Mouse (Mus musculus) testis, adult 2 months (tissue): ENCODE measurements around the gene Prnd. TPM values are rescaled to one million over a fixed set of nuclear protein-coding genes. Genes with fewer than 3 reads are reported as not detected.

ENCODE experiments used
- H3K27ac ChIP-seq: fragments of 200-500 bp; 2 replicates; pipeline ENCODE4 v1.5.1; 2012; ENCODE audit warnings: low read depth, low read length; ENCODE audit not compliant: control insufficient read depth, insufficient read depth
- H3K27me3 ChIP-seq: fragments of 200-500 bp; 2 replicates; pipeline ENCODE4 v1.6.1; 2012; ENCODE audit warnings: mild to moderate bottlenecking, low read length, moderate library complexity; ENCODE audit not compliant: control insufficient read depth, insufficient read depth
- H3K36me3 ChIP-seq: fragments of 200-500 bp; 2 replicates; pipeline ENCODE4 v1.6.1; 2012; ENCODE audit warnings: mild to moderate bottlenecking, low read length; ENCODE audit not compliant: control insufficient read depth, insufficient read depth
- H3K4me1 ChIP-seq: fragments of 200-500 bp; 2 replicates; pipeline ENCODE4 v1.6.1; 2012; ENCODE audit warnings: low read length; ENCODE audit not compliant: control insufficient read depth, insufficient read depth
- H3K4me3 ChIP-seq: fragments of 200-500 bp; 2 replicates; pipeline ENCODE4 v1.5.1; 2012; ENCODE audit warnings: low read depth, mild to moderate bottlenecking, low read length, moderate library complexity, mixed read lengths; ENCODE audit not compliant: control insufficient read depth
- CTCF ChIP-seq: fragments of 200-500 bp; IDR thresholded peaks from 2 replicates; pipeline ENCODE4 v1.5.1; 2012; ENCODE audit warnings: low read depth, mild to moderate bottlenecking, inconsistent platforms, low read length, moderate library complexity; ENCODE audit not compliant: control insufficient read depth, insufficient read depth, insufficient replicate concordance
- POLR2A ChIP-seq: fragments of 200-500 bp; IDR thresholded peaks from 2 replicates; pipeline ENCODE4 v1.6.1; 2012; ENCODE audit warnings: low read depth, mild to moderate bottlenecking, inconsistent platforms, low read length, moderate library complexity; ENCODE audit not compliant: control insufficient read depth
- polyA plus RNA-seq: library from polyadenylated mRNA; depleted of rRNA; stranded (reverse); fragments of >200 nt; gene quantifications from 2 replicates; pipeline ENCODE4 v1.2.3, GENCODE M21; 2012

Prnd gene
- polyA plus RNA-seq, 1 experiment, result 107 TPM

DNA sequence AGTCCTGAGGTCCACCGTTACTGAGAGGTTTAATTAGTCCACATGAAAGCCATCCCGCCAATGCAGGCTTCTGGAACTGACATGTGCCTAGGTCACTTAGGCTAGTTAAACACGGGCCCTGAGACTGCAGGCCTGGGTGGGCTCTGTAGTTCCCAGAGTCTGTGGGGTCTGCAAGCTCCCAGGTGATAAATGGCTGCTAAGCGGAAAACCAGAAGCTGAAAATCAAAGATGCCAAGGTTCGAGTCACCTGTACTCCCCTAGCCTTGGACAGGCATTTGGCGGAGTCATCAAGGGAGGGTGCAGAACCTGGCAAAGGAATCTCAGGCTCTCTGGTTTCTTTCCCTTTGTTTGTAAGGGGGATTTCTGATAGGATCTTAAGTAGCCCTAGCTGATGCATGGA is 9.2 kb upstream of the Prnd start:
- H3K4me1 ChIP-seq, result no peaks in the 10 kb centered on the region
- no peaks in the 10 kb centered on the region for H3K27me3 ChIP-seq
- TF ChIP-seq POLR2A, result no peak
- no peak for TF ChIP-seq CTCF
- H3K36me3 ChIP-seq, result no peaks in the 10 kb centered on the region
- H3K27ac ChIP-seq, result no peak overlapping the region
- H3K4me3 ChIP-seq, result no peak overlapping the region

DNA sequence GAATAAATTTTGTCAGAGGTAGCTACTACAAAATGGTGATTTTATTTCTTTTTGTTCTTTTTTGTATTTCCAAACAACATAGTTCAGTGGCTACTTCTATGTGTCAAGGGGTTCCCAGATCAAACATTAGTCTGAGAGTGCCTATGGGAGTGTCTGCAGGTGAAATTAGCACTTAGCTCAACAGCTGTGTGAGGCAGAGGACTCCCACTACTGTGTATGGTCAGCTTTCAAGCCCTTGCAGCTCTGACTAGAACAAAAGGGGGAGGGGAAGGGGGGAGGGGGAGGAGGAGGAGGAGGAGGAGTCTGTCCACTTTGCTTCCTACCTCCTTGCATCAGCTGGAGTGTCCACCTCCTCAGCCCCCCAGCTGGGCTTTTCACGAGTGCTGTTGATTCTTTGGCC is 6.3 kb upstream of the Prnd start:
- no peak for TF ChIP-seq POLR2A
- TF ChIP-seq CTCF, result no peak
- H3K27ac ChIP-seq, result no peak overlapping the region
- no peaks in the 10 kb centered on the region for H3K4me1 ChIP-seq
- no peaks in the 10 kb centered on the region for H3K36me3 ChIP-seq
- no peaks in the 10 kb centered on the region for H3K27me3 ChIP-seq
- H3K4me3 ChIP-seq, result no peak overlapping the region

DNA sequence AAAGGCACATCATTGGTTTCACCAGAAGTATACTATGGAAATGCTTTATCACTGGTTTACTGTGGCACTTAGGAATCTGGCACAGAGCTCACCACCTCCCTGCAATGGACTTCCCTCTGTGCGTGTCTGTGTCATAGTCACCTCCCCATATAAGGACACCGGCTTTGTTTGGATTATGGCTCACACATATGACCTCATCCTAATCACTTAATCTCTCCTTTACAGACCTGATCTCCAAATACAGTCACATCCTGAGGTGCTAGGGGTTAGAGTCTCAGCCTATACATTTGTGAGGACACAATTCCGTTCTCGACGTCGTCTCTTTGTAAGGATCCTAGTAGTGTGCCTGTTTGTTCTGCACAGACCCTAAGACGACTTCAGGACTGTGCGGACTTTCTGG is 5.4 kb upstream of the Prnd start:
- TF ChIP-seq POLR2A (no peak), CTCF (no peak)
- H3K4me3 ChIP-seq, result no peak overlapping the region
- no peaks in the 10 kb centered on the region for H3K36me3 ChIP-seq
- peaks cover 2% of the 10 kb centered on the region; the same call in 1 of the 2 replicates for H3K4me1 ChIP-seq
- H3K27ac ChIP-seq, result no peak overlapping the region
- H3K27me3 ChIP-seq, result no peaks in the 10 kb centered on the region

DNA sequence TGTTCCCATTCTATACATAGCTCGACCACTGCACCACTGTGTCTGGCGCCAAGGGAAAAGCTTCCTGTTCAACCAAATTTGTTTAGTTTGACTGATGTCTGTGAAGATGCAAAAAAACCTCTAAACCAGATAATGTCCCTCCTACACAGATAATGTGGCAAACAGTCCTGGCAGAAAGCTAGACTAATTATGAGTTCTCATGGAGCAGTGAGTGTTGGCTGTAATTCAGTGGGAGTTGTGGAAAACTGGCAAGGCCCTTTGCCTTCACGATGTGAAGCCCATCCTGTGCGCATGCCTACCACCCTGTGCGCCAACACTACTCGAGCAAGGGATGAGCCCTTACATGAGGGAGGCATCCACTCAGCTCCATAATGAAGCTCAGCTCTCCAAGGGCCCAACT is 4.9 kb upstream of the Prnd start:
- Histone ChIP-seq H3K27ac (no peak overlapping the region), H3K36me3 (no peaks in the 10 kb centered on the region), H3K4me1 (peaks cover 7% of the 10 kb centered on the region), H3K27me3 (no peaks in the 10 kb centered on the region), H3K4me3 (no peak overlapping the region)
- TF ChIP-seq CTCF (no peak), POLR2A (no peak)

DNA sequence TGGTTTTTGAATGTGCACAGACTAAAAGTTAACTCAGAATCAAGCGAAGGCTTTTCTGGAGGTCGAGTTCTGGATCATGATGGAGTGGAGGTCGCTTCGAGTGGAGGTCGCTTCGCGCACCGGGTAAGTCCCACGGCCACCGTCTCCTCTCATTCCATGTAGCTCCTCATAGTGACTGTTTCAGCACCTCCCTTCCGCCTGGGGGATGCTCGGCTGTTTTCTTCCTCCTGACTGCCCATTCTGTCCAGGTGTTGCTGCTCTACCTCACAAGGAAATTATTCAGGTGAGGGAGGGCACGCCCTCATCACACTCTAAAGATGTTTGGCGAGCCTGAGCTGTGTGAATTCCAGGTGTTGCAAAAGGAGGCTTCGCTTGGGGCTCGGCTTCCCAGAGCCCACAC is 4.3 kb upstream of the Prnd start:
- no peaks in the 10 kb centered on the region for H3K27me3 ChIP-seq
- no peak for TF ChIP-seq POLR2A
- no peak for TF ChIP-seq CTCF
- no peak overlapping the region for H3K27ac ChIP-seq
- peaks cover 7% of the 10 kb centered on the region for H3K4me1 ChIP-seq
- no peak overlapping the region for H3K4me3 ChIP-seq
- H3K36me3 ChIP-seq, result no peaks in the 10 kb centered on the region

DNA sequence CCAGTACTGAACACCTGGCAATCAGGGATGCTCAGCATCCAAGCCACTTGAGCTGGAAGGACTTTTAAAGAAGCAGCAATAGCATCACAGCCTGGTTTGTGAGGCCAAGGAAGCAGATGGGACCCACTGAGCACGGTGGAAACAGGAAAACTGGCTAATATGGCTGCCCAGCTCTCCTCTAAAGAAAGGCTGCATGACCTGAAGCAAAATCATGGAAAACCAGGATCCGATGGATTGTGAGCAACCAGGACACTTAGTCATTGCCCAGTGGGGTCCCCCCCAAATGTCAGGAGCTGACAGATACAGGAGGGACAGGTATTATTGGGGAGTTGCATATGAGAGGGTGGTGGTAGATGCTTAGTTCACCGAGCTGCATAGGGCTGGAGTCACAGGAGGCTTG is 2.5 kb upstream of the Prnd start:
- H3K27ac ChIP-seq, result no peak overlapping the region
- no peak overlapping the region for H3K4me3 ChIP-seq
- H3K4me1 ChIP-seq, result peaks cover 7% of the 10 kb centered on the region
- H3K27me3 ChIP-seq, result no peaks in the 10 kb centered on the region
- H3K36me3 ChIP-seq, result no peaks in the 10 kb centered on the region
- TF ChIP-seq CTCF, result no peak
- no peak for TF ChIP-seq POLR2A

DNA sequence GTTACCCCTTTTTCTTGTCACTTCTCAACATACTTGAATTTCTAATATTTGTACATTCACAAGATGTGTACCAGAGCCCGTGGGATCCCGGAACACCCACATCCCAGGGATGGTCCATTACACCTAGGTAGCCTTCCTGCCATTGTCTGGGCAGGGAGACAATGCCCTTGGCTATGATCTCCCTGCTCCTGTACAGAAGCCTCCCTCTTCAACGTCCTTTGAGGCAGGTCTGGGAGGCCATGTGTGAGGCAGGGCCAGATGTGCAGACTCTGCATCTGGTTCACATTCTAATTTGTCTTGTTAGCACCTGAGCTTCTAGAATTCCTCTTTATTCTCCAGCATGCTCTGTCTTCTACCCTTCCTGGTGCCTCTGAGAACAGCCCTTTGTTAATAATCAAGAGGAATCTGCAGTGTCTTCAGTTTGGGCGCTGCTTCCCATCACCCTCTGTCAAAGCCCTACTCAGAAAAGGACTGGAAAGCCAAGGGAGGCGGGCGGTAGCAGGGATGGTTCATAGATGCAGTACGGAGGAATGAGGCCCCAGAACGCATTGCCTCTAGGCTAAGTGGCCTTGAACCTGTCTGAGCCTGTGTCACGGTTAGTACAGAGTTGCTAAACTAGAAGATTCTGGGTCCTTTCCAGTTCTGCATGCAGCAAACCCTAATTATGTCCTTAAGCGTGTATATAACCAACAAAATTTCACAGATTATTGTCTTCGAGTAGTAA is 1.6 kb upstream of the Prnd start:
- no peaks in the 10 kb centered on the region for H3K36me3 ChIP-seq
- H3K4me1 ChIP-seq, result peaks cover 7% of the 10 kb centered on the region
- H3K27me3 ChIP-seq, result no peaks in the 10 kb centered on the region
- no peak overlapping the region for H3K4me3 ChIP-seq
- no peak overlapping the region for H3K27ac ChIP-seq
- no peak for TF ChIP-seq POLR2A
- TF ChIP-seq CTCF, result no peak

DNA sequence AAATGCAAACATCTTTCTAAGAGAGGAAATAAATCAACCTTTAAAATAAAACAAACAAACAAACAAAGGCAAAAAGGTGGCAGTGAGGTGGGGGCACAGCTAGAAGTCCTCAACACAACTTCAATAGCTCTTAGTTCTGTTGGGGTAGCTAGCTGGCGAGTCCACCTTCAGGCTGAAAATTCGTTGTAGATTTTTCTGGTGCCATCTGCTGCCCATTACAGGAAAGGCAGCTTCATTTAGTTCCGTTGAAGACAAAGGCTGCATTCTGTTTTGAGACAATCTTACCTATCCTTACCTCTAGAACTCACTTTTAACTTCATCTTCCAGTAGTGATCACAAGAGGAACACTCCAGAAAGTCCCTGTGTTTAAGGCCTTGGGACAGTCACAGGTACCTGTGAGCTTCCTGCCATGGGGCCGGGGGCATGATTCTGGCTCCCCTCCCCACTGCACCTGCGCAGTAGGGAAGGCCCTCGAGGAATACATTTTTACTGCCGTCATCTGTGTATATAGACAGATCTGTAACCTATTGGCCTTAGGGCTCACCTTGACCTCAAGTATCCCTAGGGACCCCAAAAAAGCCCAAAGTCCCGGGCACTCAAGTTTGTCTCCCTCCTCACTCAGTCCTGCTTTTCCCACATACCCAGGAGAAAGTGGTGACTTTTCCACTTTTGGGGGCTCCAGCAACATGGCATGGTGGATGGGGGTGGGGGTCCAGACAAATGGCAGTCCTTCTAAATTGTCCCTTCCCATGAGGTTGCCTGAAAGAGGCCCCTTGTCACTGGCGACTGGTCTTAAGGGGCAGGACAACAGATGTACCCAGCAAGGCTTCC is 679 bp upstream of the Prnd start:
- Histone ChIP-seq H3K4me3 (no peak overlapping the region), H3K36me3 (no peaks in the 10 kb centered on the region), H3K27ac (no peak overlapping the region), H3K4me1 (peaks cover 9% of the 10 kb centered on the region), H3K27me3 (no peaks in the 10 kb centered on the region)
- no peak for TF ChIP-seq CTCF
- TF ChIP-seq POLR2A, result no peak
